Comparison of ENCODE assay signal across 11 mouse cellular contexts in the genomic region with DNA sequence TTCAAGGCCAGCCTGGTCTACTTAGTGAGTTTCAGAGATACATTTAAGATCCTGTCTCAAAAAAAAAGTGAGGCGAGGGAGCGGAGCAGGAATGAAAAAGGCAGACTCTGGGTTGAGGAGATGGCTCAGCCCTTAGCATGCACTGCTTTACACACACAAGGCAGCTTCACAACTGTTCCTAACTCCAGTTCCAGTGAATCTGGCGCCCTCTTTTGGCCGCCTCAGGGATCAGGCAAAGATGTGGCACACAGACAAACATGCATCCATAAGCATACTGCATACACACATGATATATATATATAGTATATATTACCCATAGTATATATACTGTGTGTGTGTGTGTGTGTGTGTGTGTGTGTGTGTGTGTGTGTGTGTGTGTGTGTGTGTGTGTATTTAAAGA. TPM values are rescaled to one million over a fixed set of nuclear protein-coding genes. Genes with fewer than 3 reads are reported as not detected.
DNase-seq lines count a peak whose midpoint lies in the region; ATAC-seq and TF ChIP-seq lines count a peak whose summit lies in the region.
"Had no signal": no experiment of that assay in that cellular context is flagged by ENCODE, and none has a peak within 500 bp of the region (broad histone marks: within the 10 kb centered on the region; RNA-seq: fewer than 3 reads in every experiment).

No protein-coding gene starts in this region.

- TF ChIP-seq EP300 in lung, postnatal 0 days (IDR thresholded peaks at IDR 0.05), result no peak
- TF ChIP-seq EP300 in liver, postnatal 0 days (IDR thresholded peaks at IDR 0.05; ENCODE audit: low read depth), result no peak

- DNase-seq in gastrocnemius, adult 2 months, result no peak
- no peak for DNase-seq in gastrocnemius, postnatal 36 days
- DNase-seq in lung, postnatal 0 days (ENCODE audit: low spot score), result no peak
- no peak for DNase-seq in lung, postnatal 14 days
- DNase-seq in ES-E14 (ENCODE audit: low read depth, low spot score), result peak; percentile 79
- DNase-seq in liver, postnatal 0 days, result no peak
- DNase-seq in urinary bladder, postnatal 10 days (ENCODE audit: low spot score), result no peak
- DNase-seq in cerebellum, postnatal 25 days, result no peak

- intact Hi-C loops in gastrocnemius, adult 2 months (cut with DNase I), result no loop called here
- intact Hi-C loops in gastrocnemius, postnatal 36 days (cut with DNase I), result no loop called here

- no peak overlapping the region for H3K27ac ChIP-seq in gastrocnemius, adult 2 months
- H3K27ac ChIP-seq in lung, postnatal 0 days (ENCODE audit: low read length), result no peak overlapping the region
- H3K27ac ChIP-seq in ES-E14 (ENCODE audit: insufficient read depth, low read depth, low read length, poor library complexity, severe bottlenecking), result no peak overlapping the region
- H3K27ac ChIP-seq in liver, postnatal 0 days (ENCODE audit: low read depth), result no peak overlapping the region
- H3K27ac ChIP-seq: heart, embryonic 10.5 days; macrophage had no signal

- WGBS in lung, postnatal 0 days, result 70% methylated on average over 4 of the region's 4 CpGs
- WGBS in liver, postnatal 0 days (ENCODE audit: insufficient replicate concordance), result 66% methylated on average over 4 of the region's 4 CpGs

- no peaks in the 10 kb centered on the region for H3K27me3 ChIP-seq in lung, postnatal 0 days (replicated peaks; ENCODE audit: insufficient read depth, low read length)
- no peaks in the 10 kb centered on the region for H3K27me3 ChIP-seq in liver, postnatal 0 days (ENCODE audit: insufficient read depth, low read length)

- no peak for ATAC-seq in lung, postnatal 0 days
- no peak for ATAC-seq in liver, postnatal 0 days

- no peaks in the 10 kb centered on the region for H3K9me3 ChIP-seq in lung, postnatal 0 days (ENCODE audit: low read length)
- no peaks in the 10 kb centered on the region for H3K9me3 ChIP-seq in ES-E14 (ENCODE audit: control insufficient read depth, insufficient read depth, low read depth, low read length)
- no peaks in the 10 kb centered on the region for H3K9me3 ChIP-seq in liver, postnatal 0 days (ENCODE audit: low read length)
- H3K9me3 ChIP-seq: heart, embryonic 10.5 days had no signal

- H3K4me3 ChIP-seq in gastrocnemius, adult 2 months, result no peak overlapping the region
- no peak overlapping the region for H3K4me3 ChIP-seq in lung, postnatal 0 days (ENCODE audit: low read depth, low read length)
- no peak overlapping the region for H3K4me3 ChIP-seq in ES-E14 (ENCODE audit: insufficient read depth in 1 of 2, low read depth in 1 of 2, low read length in 2 of 2, poor library complexity in 1 of 2, severe bottlenecking in 1 of 2)
- H3K4me3 ChIP-seq in liver, postnatal 0 days (ENCODE audit: low read depth, low read length), result no peak overlapping the region
- H3K4me3 ChIP-seq: heart, embryonic 10.5 days had no signal

- no peak overlapping the region for H3K9ac ChIP-seq in lung, postnatal 0 days (replicated peaks; ENCODE audit: low read depth)
- H3K9ac ChIP-seq in ES-E14 (ENCODE audit: insufficient read depth, low read depth, low read length, poor library complexity, severe bottlenecking), result no peak overlapping the region
- no peak overlapping the region for H3K9ac ChIP-seq in liver, postnatal 0 days (replicated peaks)

- TF ChIP-seq CTCF in gastrocnemius, adult 2 months (IDR thresholded peaks at IDR 0.05), result peak; percentile 13; the same call in 1 of the 2 replicates
- TF ChIP-seq CTCF in lung, postnatal 0 days (IDR thresholded peaks at IDR 0.05), result peak; percentile 46
- TF ChIP-seq CTCF in liver, postnatal 0 days (IDR thresholded peaks at IDR 0.05; ENCODE audit: low read depth), result peak; percentile 34

- no peaks in the 10 kb centered on the region for H3K4me1 ChIP-seq in lung, postnatal 0 days (ENCODE audit: insufficient read depth, low read depth, low read length)
- no peaks in the 10 kb centered on the region for H3K4me1 ChIP-seq in ES-E14 (ENCODE audit: control insufficient read depth in 2 of 2, insufficient read depth in 2 of 2, low read length in 2 of 2, poor library complexity in 1 of 2)
- peaks cover 3% of the 10 kb centered on the region; the same call in 1 of the 2 replicates for H3K4me1 ChIP-seq in liver, postnatal 0 days (ENCODE audit: insufficient read depth)

- no peak overlapping the region for H3K4me2 ChIP-seq in lung, postnatal 0 days (replicated peaks; ENCODE audit: low read depth, low read length)
- H3K4me2 ChIP-seq in liver, postnatal 0 days (ENCODE audit: low read depth, low read length), result no peak overlapping the region

- H3K36me3 ChIP-seq in lung, postnatal 0 days (ENCODE audit: insufficient read depth, low read length), result no peaks in the 10 kb centered on the region
- H3K36me3 ChIP-seq in ES-E14 (ENCODE audit: control insufficient read depth, insufficient read depth, low read length, poor library complexity, severe bottlenecking), result no peaks in the 10 kb centered on the region
- no peaks in the 10 kb centered on the region for H3K36me3 ChIP-seq in liver, postnatal 0 days (replicated peaks; ENCODE audit: insufficient read depth, low read length)
- H3K36me3 ChIP-seq: heart, embryonic 10.5 days had no signal

- in situ Hi-C loops in ES-E14 (cut with MboI; ENCODE audit: low sequenced_read_pairs in 2 of 2, unreplicated experiment in 2 of 2), result loop anchor here in 1 of 2 experiments (10.0 kb wide), 2 partner anchors 106 to 166 kb away; no protein-coding TSS in a partner anchor

TF ChIP-seq in ES-E14, 5 proteins besides CTCF, POLR2A, EP300 and RAD21:
- TF ChIP-seq HCFC1 (IDR thresholded peaks at IDR 0.05; ENCODE audit: borderline replicate concordance, insufficient read depth, low read length), result no peak
- TF ChIP-seq ZC3H11A (IDR thresholded peaks at IDR 0.05; ENCODE audit: borderline replicate concordance, low read depth, low read length), result peak; percentile 75
- no peak for TF ChIP-seq CHD2 (IDR thresholded peaks at IDR 0.05; ENCODE audit: low read depth, low read length)

RNA-seq across cellular contexts. Expression of a gene that starts 4.1 kb away (rescaled TPM):
- 10 to 100 TPM; 18.1 to 19.9 TPM for total RNA-seq in gastrocnemius, adult 2 months (2021)
- total RNA-seq in gastrocnemius, postnatal 36 days (2021), result 10 to 100 TPM; 13.9 to 18.1 TPM
- polyA plus RNA-seq in lung, postnatal 0 days (2015; fragmentation: Nextera tagmentation; extraction: Ambion mirVana), result 59.1 and 62.8 TPM in 2 replicates
- 53.5 and 90.9 TPM in 2 replicates for total RNA-seq in ES-E14 (2012; rRNA removed)
- polyA plus RNA-seq in liver, postnatal 0 days (2015; fragmentation: Nextera tagmentation; extraction: Ambion mirVana), result 30.6 and 32.0 TPM in 2 replicates

RNA-seq across cellular contexts. Expression of a gene that starts 16.7 kb away (rescaled TPM):
- total RNA-seq in gastrocnemius, adult 2 months (2021), result 1,000 to 10,000 TPM in 1 of 2 experiments, 100 to 1,000 TPM in 1; 520 to 1,662 TPM
- total RNA-seq in gastrocnemius, postnatal 36 days (2021), result 1,000 to 10,000 TPM in 1 of 2 experiments, 100 to 1,000 TPM in 1; 194 to 1,204 TPM
- polyA plus RNA-seq in lung, postnatal 0 days (2015; fragmentation: Nextera tagmentation; extraction: Ambion mirVana), result 16.4 and 19.1 TPM in 2 replicates
- total RNA-seq in ES-E14 (2012; rRNA removed), result 3.2 and 3.3 TPM in 2 replicates
- polyA plus RNA-seq in liver, postnatal 0 days (2015; fragmentation: Nextera tagmentation; extraction: Ambion mirVana), result 0.18 and 2.0 TPM in 2 replicates
- polyA plus RNA-seq: macrophage had no signal

RNA-seq across cellular contexts. Expression of a gene that starts 34.4 kb away (rescaled TPM):
- not detected for total RNA-seq in gastrocnemius, adult 2 months (2021)
- total RNA-seq in gastrocnemius, postnatal 36 days (2021), result not detected
- not detected in 2 replicates for polyA plus RNA-seq in lung, postnatal 0 days (2015; fragmentation: Nextera tagmentation; extraction: Ambion mirVana)
- not detected in 2 replicates for total RNA-seq in ES-E14 (2012; rRNA removed)
- polyA plus RNA-seq in liver, postnatal 0 days (2015; fragmentation: Nextera tagmentation; extraction: Ambion mirVana), result not detected in 2 replicates
- total RNA-seq: layer of hippocampus, adult 18-20 months had no signal
- polyA plus RNA-seq: heart, embryonic 10.5 days; macrophage had no signal

RNA-seq across cellular contexts. Expression of a gene that starts 44.4 kb away (rescaled TPM):
- total RNA-seq in gastrocnemius, adult 2 months (2021), result 100 to 1,000 TPM; 109 to 348 TPM
- total RNA-seq in gastrocnemius, postnatal 36 days (2021), result 100 to 1,000 TPM in 1 of 2 experiments, 10 to 100 TPM in 1; 40.5 to 246 TPM
- 61.0 and 79.5 TPM in 2 replicates for polyA plus RNA-seq in lung, postnatal 0 days (2015; fragmentation: Nextera tagmentation; extraction: Ambion mirVana)
- 7.1 and 8.8 TPM in 2 replicates for total RNA-seq in ES-E14 (2012; rRNA removed)
- polyA plus RNA-seq in liver, postnatal 0 days (2015; fragmentation: Nextera tagmentation; extraction: Ambion mirVana), result 0.36 TPM in 2 replicates
- polyA plus RNA-seq: macrophage had no signal

Comparison
In these comparisons a context has a peak if more than half of its experiments do, and no peak if none do; other contexts are left out.
1. RNA of a gene that starts 16.7 kb away (total RNA-seq): 520 to 1,662 TPM in gastrocnemius, adult 2 months and 194 to 1,204 TPM in gastrocnemius, postnatal 36 days; 3.2 to 3.3 TPM in ES-E14; every median in the first group is over 10 times any median in the second.
2. Peak in every context shown above with its lines, with median percentiles within 50 percentile points of each other: CTCF ChIP-seq.